Mouse (Mus musculus) megakaryocyte, embryonic 14.5 days (primary cell): ENCODE data around the gene Gusb.

Experiments
- FLI1 ChIP-seq: IDR thresholded peaks from 2 replicates; pipeline ENCODE4 v1.6.1; 2012; ENCODE audit warnings: low read length, inconsistent platforms, mixed read lengths
- GATA1 ChIP-seq: IDR thresholded peaks from 3 replicates; pipeline ENCODE4 v1.6.1; 2012; ENCODE audit warnings: mixed read lengths, low read length, inconsistent platforms, borderline replicate concordance

DNA sequence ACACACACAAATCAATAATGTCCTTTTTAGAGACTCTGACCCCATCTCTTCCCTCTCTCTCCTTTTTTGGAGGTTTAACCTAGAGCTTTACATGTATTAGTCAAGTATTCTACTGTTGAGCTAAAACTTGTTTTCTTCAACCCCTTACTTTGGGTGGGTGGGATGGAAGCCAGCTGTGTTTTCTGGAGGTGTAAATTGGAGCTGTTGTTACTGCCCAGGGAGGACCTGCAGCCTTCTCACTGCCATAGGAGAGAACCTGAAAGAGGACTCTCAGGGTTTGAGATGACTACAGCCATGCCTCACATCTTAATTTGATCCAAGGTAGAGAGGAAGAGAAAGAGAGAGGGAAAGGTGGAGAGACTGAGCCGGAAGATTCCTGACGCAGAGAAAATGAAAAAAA, 62.6 kb downstream of the Gusb start:
- TF ChIP-seq GATA1 (no peak), FLI1 (no peak)
